Mouse (Mus musculus) G1E (cell line): ENCODE results near the gene Slc34a3.

Experiments
- CTCF ChIP-seq: IDR thresholded peaks from 2 replicates; pipeline ENCODE4 v1.5.1; 2012; ENCODE audit warnings: low read depth, low read length, inconsistent platforms, mixed read lengths
- GATA1 ChIP-seq: IDR thresholded peaks from 2 replicates; pipeline ENCODE4 v1.6.1; 2012; ENCODE audit warnings: borderline replicate concordance, low read length, inconsistent platforms, mixed read lengths

GRCm38 (mm10) chr2:25246183-25247072 lies 12.3 kb upstream of the Slc34a3 start, which contains the start of gene AL732309.1:
- TF ChIP-seq CTCF (no peak), GATA1 (no peak)
